Mouse (Mus musculus) lung, adult 18-20 months (tissue): Measurements from ENCODE around the gene Me1.

Experiments used
- DNase-seq, 2 experiments: peaks; one replicate each; pipeline ENCODE4 v3.0.0; 2022; ENCODE audit warnings: mixed read lengths in 2 of 2

Me1 gene

GRCm38 (mm10) chr9:86592676-86593668 is 102.8 kb downstream of the Me1 start:
- peak in 1 of 2 experiments; percentile 15 for DNase-seq

- DNase-seq: no peak
Observed at GRCm38 (mm10) chr9:86587019-86587795, 108.5 kb downstream of the Me1 start.

- peak; percentile 59 to 64 for DNase-seq
Observed at GRCm38 (mm10) chr9:86583740-86584139, 112.0 kb downstream of the Me1 start.

- DNase-seq: no peak
Observed at GRCm38 (mm10) chr9:86579657-86580056, 116.1 kb downstream of the Me1 start.

- DNase-seq: no peak
Observed at GRCm38 (mm10) chr9:86575178-86575577, 120.6 kb downstream of the Me1 start.

- no peak for DNase-seq
Observed at GRCm38 (mm10) chr9:86573616-86574303, 122.0 kb downstream of the Me1 start.

- peak; percentile 82 to 84 for DNase-seq
Observed at GRCm38 (mm10) chr9:86572636-86573291, 123.0 kb downstream of the Me1 start.

GRCm38 (mm10) chr9:86572196-86572595 is 123.6 kb downstream of the Me1 start:
- no peak for DNase-seq

- DNase-seq: peak; percentile 95 to 96
Observed at GRCm38 (mm10) chr9:86571540-86572135, 124.1 kb downstream of the Me1 start, which contains the start of the genes Pgm3 and Rwdd2a. Pgm3 (minus strand) TSS chr9:86571842. Rwdd2a (plus strand) TSS chr9:86571991.

GRCm38 (mm10) chr9:86570946-86571345 is 124.8 kb downstream of the Me1 start:
- DNase-seq: peak; percentile 17 to 40

GRCm38 (mm10) chr9:86570261-86570890 is 125.4 kb downstream of the Me1 start:
- DNase-seq: no peak

- peak in 1 of 2 experiments; percentile 9 for DNase-seq
Observed at GRCm38 (mm10) chr9:86569314-86569910, 126.3 kb downstream of the Me1 start.

- peak; percentile 33 to 40 for DNase-seq
Observed at GRCm38 (mm10) chr9:86560543-86560942, 135.2 kb downstream of the Me1 start.

GRCm38 (mm10) chr9:86554641-86555040 is 141.1 kb downstream of the Me1 start:
- DNase-seq: no peak

- DNase-seq: no peak
Observed at GRCm38 (mm10) chr9:86553886-86554285, 141.9 kb downstream of the Me1 start.

- DNase-seq: no peak
Observed at GRCm38 (mm10) chr9:86550717-86551116, 145.0 kb downstream of the Me1 start.

- DNase-seq: no peak
Observed at GRCm38 (mm10) chr9:86549637-86550162, 146.1 kb downstream of the Me1 start.

GRCm38 (mm10) chr9:86544559-86544958 is 151.2 kb downstream of the Me1 start:
- no peak for DNase-seq

- DNase-seq: no peak
Observed at GRCm38 (mm10) chr9:86543451-86543850, 152.3 kb downstream of the Me1 start.

GRCm38 (mm10) chr9:86534071-86534470 is 161.7 kb downstream of the Me1 start:
- no peak for DNase-seq
